ENCODE assay signal across 8 mouse cellular contexts in the genomic region with DNA sequence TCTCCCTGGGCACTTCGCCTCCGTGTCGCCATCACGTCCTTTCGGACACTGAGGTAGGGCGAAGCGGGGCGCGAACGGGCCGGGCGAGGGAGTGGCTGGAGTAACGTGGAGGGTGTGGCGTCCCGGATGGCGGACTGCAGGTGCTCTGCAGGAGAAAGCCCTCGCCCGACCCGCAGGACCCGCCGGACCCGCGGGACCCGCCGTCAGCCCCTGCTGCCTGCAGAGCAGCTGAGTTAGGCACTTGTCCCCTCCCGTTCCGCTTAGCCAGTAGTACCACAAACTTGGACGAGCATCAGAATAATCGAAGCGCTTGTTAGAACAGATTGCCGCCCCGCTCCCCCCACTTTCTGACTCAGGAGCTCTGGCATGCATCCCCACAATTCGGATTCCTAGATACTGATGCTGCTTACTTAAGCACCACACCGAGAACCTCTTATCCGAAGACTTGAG. TPM values are rescaled to one million over a fixed set of nuclear protein-coding genes. Genes with fewer than 3 reads are reported as not detected.
DNase-seq lines count a peak whose midpoint lies in the region; ATAC-seq lines count a peak whose summit lies in the region.

No protein-coding gene starts in this region.

- H3K4me3 ChIP-seq in hindbrain, embryonic 12.5 days: peak overlapping the region; percentile 87

- H3K9me3 ChIP-seq in hindbrain, embryonic 12.5 days (replicated peaks): no peaks in the 10 kb centered on the region

- DNase-seq in cerebellum, adult 11 months: peak; percentile 65
- DNase-seq in cerebellum, adult 9-11 months: no peak
- DNase-seq in CD8-positive naive resting alpha-beta T cell, adult 2 months (ENCODE audit: low read depth in 2 of 2, low spot score in 2 of 2): peak; percentile 16 to 17
- peak; percentile 46 for DNase-seq in embryo, embryonic 10.5 days (ENCODE audit: low spot score)
- peak; percentile 71 to 83 for DNase-seq in left cerebral cortex, postnatal 14 days (ENCODE audit: low spot score in 2 of 2)
- DNase-seq in telencephalon, adult 2 months (ENCODE audit: low read depth, low spot score): peak; percentile 63

- H3K36me3 ChIP-seq in hindbrain, embryonic 12.5 days: peaks cover 31% of the 10 kb centered on the region

- no peaks in the 10 kb centered on the region for H3K27me3 ChIP-seq in hindbrain, embryonic 12.5 days

- H3K4me1 ChIP-seq in hindbrain, embryonic 12.5 days: peaks cover 29% of the 10 kb centered on the region

- intact Hi-C loops in left cerebral cortex, postnatal 14 days (cut with DNase I): no loop called here

- peak overlapping the region; percentile 86 for H3K4me2 ChIP-seq in hindbrain, embryonic 12.5 days (replicated peaks)

- H3K27ac ChIP-seq in hindbrain, embryonic 12.5 days: peak overlapping the region; percentile 87

- H3K9ac ChIP-seq in hindbrain, embryonic 12.5 days: peak overlapping the region; percentile 84

- ATAC-seq in hindbrain, embryonic 12.5 days (ENCODE audit: low FRiP score): no peak; the same call in 1 of the 2 replicates
- peak; percentile 25 for ATAC-seq in megakaryocyte-erythroid progenitor cell, adult 5-6 weeks (replicated peaks; ENCODE audit: low FRiP score, low TSS enrichment, poor library complexity, severe bottlenecking)

- under 1% methylated on average over 31 of the region's 35 CpGs for WGBS in hindbrain, embryonic 12.5 days

RNA-seq across cellular contexts. Expression of a gene that starts 0.4 kb away (rescaled TPM):
- 3.0 and 3.4 TPM in 2 replicates for polyA plus RNA-seq in hindbrain, embryonic 12.5 days (2016; fragmentation: Nextera tagmentation; extraction: Ambion mirVana)
- total RNA-seq in left cerebral cortex, postnatal 14 days (2021): 10 to 100 TPM; 17.7 to 20.7 TPM
- 0.87 and 8.1 TPM in 2 replicates for total RNA-seq in megakaryocyte-erythroid progenitor cell, adult 5-6 weeks (2014; fragmentation: Nextera tagmentation)
- total RNA-seq in megakaryocyte-erythroid progenitor cell, adult 5-6 weeks (2017): 0.66 and 0.88 TPM in 2 replicates

RNA-seq across cellular contexts. Expression of a gene that starts 6.5 kb away (rescaled TPM):
- 568 and 650 TPM in 2 replicates for polyA plus RNA-seq in hindbrain, embryonic 12.5 days (2016; fragmentation: Nextera tagmentation; extraction: Ambion mirVana)
- 100 to 1,000 TPM; 237 to 241 TPM for total RNA-seq in left cerebral cortex, postnatal 14 days (2021)
- total RNA-seq in megakaryocyte-erythroid progenitor cell, adult 5-6 weeks (2014; fragmentation: Nextera tagmentation): 3,282 and 3,383 TPM in 2 replicates
- total RNA-seq in megakaryocyte-erythroid progenitor cell, adult 5-6 weeks (2017): 1,974 and 2,153 TPM in 2 replicates

RNA-seq across cellular contexts. Expression of a gene that starts 6.7 kb away (rescaled TPM):
- 6.5 and 6.9 TPM in 2 replicates for polyA plus RNA-seq in hindbrain, embryonic 12.5 days (2016; fragmentation: Nextera tagmentation; extraction: Ambion mirVana)
- total RNA-seq in left cerebral cortex, postnatal 14 days (2021): 1 to 10 TPM; 4.4 to 6.2 TPM
- 1.4 TPM in 1 of 2 replicates, not detected in the other for total RNA-seq in megakaryocyte-erythroid progenitor cell, adult 5-6 weeks (2014; fragmentation: Nextera tagmentation)
- 0.04 and 0.89 TPM in 2 replicates for total RNA-seq in megakaryocyte-erythroid progenitor cell, adult 5-6 weeks (2017)

Comparison
In these comparisons a context has a peak if more than half of its experiments do, and no peak if none do; other contexts are left out.
1. RNA of a gene that starts 6.5 kb away (total RNA-seq): 1,974 to 3,383 TPM in megakaryocyte-erythroid progenitor cell, adult 5-6 weeks; 237 to 241 TPM in left cerebral cortex, postnatal 14 days; every median in the first group is over 4 times any median in the second.